8 mouse cellular contexts compared by ENCODE assay signal in genomic region chr4:63744693-63745171, GRCm38 (mm10). TPM values are rescaled to one million over a fixed set of nuclear protein-coding genes. Genes with fewer than 3 reads are reported as not detected.
DNase-seq lines count a peak whose midpoint lies in the region; ATAC-seq and TF ChIP-seq lines count a peak whose summit lies in the region.

Tnfsf15 (minus strand) TSS chr4:63745113.

- H3K9ac ChIP-seq in lung, postnatal 0 days (replicated peaks; ENCODE audit: low read depth), result no peak within 1 kb of the TSS

- H3K9me3 ChIP-seq in lung, postnatal 0 days (ENCODE audit: low read length), result no peaks in the 10 kb centered on the region

- peak; percentile 67 for ATAC-seq in lung, postnatal 0 days

- H3K4me2 ChIP-seq in lung, postnatal 0 days (replicated peaks; ENCODE audit: low read depth, low read length), result peak within 1 kb of the TSS; percentile 47

- TF ChIP-seq CTCF in brain, embryonic 14.5 days (IDR thresholded peaks at IDR 0.05; ENCODE audit: borderline replicate concordance, extremely low read depth, insufficient read depth, insufficient read length), result no peak
- TF ChIP-seq CTCF in lung, postnatal 0 days (IDR thresholded peaks at IDR 0.05), result no peak

- H3K27me3 ChIP-seq in lung, postnatal 0 days (replicated peaks; ENCODE audit: insufficient read depth, low read length), result no peaks in the 10 kb centered on the region

- peaks cover 15% of the 10 kb centered on the region; the same call in 1 of the 2 replicates for H3K4me1 ChIP-seq in lung, postnatal 0 days (ENCODE audit: insufficient read depth, low read depth, low read length)

- peak within 1 kb of the TSS; percentile 71 for H3K27ac ChIP-seq in lung, postnatal 0 days (ENCODE audit: low read length)

- no peak for TF ChIP-seq EP300 in lung, postnatal 0 days (IDR thresholded peaks at IDR 0.05)

- no peaks in the 10 kb centered on the region for H3K36me3 ChIP-seq in lung, postnatal 0 days (ENCODE audit: insufficient read depth, low read length)

- DNase-seq in adrenal gland, adult 2 months, result peak; percentile 60
- peak; percentile 61 for DNase-seq in brain, embryonic 14.5 days (ENCODE audit: low read depth)
- peak; percentile 59 to 77 for DNase-seq in gastrocnemius, postnatal 4 days (ENCODE audit: low spot score in 2 of 2)
- peak; percentile 84 to 89 for DNase-seq in kidney, adult 8-10 months
- peak; percentile 78 for DNase-seq in lung, postnatal 0 days (ENCODE audit: low spot score)
- DNase-seq in adipocyte (ENCODE audit: low spot score), result no peak
- no peak for DNase-seq in thymus, postnatal 14 days
- DNase-seq in frontal cortex, adult 2 months (ENCODE audit: extremely low spot score in 1 of 2, low spot score in 1 of 2), result no peak

- H3K4me3 ChIP-seq in lung, postnatal 0 days (ENCODE audit: low read depth, low read length), result peak within 1 kb of the TSS; percentile 12; the same call in 1 of the 2 replicates

- WGBS in lung, postnatal 0 days, result 9% methylated on average over 8 of the region's 8 CpGs

- TF ChIP-seq POLR2A in brain, embryonic 14.5 days (IDR thresholded peaks at IDR 0.05; ENCODE audit: borderline replicate concordance, extremely low read depth, insufficient read depth, insufficient read length, poor library complexity, severe bottlenecking), result no peak

RNA-seq across cellular contexts. Expression of gene Tnfsf15, which starts in this region (rescaled TPM):
- total RNA-seq in adrenal gland, adult 2 months (2021), result under 1 TPM; 0.32 to 0.79 TPM
- 0.03 TPM in 1 of 2 replicates, not detected in the other for polyA plus RNA-seq in adrenal gland, adult 2 months (2012; rRNA removed)
- polyA plus RNA-seq in brain, embryonic 14.5 days (2012; rRNA removed), result 0.03 TPM in 1 of 2 replicates, not detected in the other
- total RNA-seq in gastrocnemius, postnatal 4 days (2021), result not detected
- 1.0 and 1.4 TPM in 2 replicates for polyA plus RNA-seq in lung, postnatal 0 days (2015; fragmentation: Nextera tagmentation; extraction: Ambion mirVana)
- polyA plus RNA-seq in frontal cortex, adult 2 months (2012; rRNA removed), result 0.02 TPM in 1 of 2 replicates, not detected in the other

Comparison
In these comparisons a context has a peak if more than half of its experiments do, and no peak if none do; other contexts are left out.
1. Peak in DNase-seq in adrenal gland, adult 2 months; RNA of the gene not detected or under 1 TPM.
2. Peak in DNase-seq in brain, embryonic 14.5 days; RNA of the gene not detected or under 1 TPM.
3. Peak in DNase-seq in gastrocnemius, postnatal 4 days; RNA of the gene not detected or under 1 TPM.
4. DNase-seq: peak in kidney, adult 8-10 months (2 of 2) and lung, postnatal 0 days (single experiment); none in adipocyte (single experiment), thymus, postnatal 14 days (single experiment) and frontal cortex, adult 2 months (0 of 2).